Mouse (Mus musculus) adrenal gland, adult 2 months (tissue): ENCODE measurements around the gene Zfp986. TPM values are rescaled to one million over a fixed set of nuclear protein-coding genes. Genes with fewer than 3 reads are reported as not detected.
"Not testable (repeated sequence)": the region's sequence is repeated elsewhere in the genome, so short reads cannot be mapped to it uniquely, and the experiment has no call there.

Experiments used
- DNase-seq: peaks from one replicate; pipeline ENCODE4 v3.0.0; 2021
- long read RNA-seq: library from polyadenylated mRNA; stranded (forward); transcript quantifications from one replicate; pipeline ENCODE4 v2.0.0, GENCODE M21; 2021
- polyA plus RNA-seq: library from polyadenylated mRNA; depleted of rRNA; stranded (reverse); fragments of >200 nt; gene quantifications from 2 replicates; pipeline ENCODE4 v1.2.3, GENCODE M21; 2012; rRNA removed
- total RNA-seq, 2 experiments: library from RNA; stranded (reverse); gene quantifications; 2 replicates each; pipeline ENCODE4 v1.2.3; 2021

Gene Zfp986
- not detected for total RNA-seq
- polyA plus RNA-seq = not detected in 2 replicates
- long read RNA-seq = 0 reads

DNA sequence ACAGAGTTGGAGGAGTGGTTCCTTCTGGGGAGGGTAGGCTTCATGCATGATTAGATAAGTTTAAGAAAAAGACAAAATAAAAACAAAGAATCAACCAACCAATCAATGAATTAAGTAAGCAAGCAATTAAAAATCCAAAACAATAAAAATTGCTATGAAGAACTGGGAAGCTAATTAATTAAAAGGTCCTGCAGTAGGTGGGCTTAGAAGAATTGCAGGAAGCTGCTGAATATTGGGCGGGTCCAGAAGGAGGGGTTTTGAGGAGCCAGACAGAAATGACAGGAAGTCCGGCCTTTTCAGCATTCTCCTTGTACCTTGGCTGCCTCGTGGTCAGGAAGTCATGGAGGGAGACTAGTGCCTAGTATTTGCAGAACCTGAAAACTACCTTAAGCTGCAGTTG is at the start of gene Zfp986:
Gene Zfp986, plus strand, starts transcription at position 301 of the 400 bp plus-strand sequence.
- DNase-seq = not testable (repeated sequence)

DNA sequence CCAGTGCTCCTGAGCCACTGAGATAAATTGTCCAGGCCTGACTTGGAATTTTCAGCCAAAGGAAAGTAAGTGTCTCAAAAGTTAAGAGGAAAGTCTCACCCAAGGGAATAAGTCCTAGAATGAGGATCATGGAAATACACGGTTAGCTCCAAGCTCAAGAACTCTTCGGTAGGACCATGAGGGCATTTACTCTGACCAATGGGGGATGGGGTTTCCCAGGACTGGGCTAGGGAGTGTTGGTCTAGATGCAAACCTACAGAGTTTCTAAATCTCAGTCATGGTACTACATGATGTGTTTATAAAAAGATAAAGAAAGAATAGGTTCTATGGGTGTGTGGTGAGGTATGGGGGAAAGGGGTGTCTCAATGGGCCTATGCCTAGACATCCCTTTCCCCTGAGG is 48.6 kb upstream of the Zfp986 start:
- DNase-seq = not testable (repeated sequence)

DNA sequence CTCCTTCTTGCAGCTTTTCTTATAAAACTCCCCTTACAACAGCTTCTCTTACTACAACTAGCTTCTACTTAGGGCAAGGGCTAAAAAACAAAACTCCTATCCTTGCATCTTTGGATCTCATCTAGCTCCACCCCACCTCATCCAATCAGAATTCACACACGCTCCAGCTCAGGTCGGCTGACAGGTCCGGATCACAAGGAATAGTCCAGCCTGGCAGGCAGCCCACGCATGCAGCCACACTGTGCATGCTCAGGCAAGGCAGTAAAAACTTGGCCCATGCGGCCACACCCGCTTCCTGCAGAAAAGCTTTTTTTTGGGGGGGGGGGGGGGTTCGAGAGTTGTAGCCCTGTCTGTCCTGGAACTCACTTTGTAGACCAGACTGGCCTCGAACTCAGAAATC is 43.0 kb upstream of the Zfp986 start:
- not testable (repeated sequence) for DNase-seq

DNA sequence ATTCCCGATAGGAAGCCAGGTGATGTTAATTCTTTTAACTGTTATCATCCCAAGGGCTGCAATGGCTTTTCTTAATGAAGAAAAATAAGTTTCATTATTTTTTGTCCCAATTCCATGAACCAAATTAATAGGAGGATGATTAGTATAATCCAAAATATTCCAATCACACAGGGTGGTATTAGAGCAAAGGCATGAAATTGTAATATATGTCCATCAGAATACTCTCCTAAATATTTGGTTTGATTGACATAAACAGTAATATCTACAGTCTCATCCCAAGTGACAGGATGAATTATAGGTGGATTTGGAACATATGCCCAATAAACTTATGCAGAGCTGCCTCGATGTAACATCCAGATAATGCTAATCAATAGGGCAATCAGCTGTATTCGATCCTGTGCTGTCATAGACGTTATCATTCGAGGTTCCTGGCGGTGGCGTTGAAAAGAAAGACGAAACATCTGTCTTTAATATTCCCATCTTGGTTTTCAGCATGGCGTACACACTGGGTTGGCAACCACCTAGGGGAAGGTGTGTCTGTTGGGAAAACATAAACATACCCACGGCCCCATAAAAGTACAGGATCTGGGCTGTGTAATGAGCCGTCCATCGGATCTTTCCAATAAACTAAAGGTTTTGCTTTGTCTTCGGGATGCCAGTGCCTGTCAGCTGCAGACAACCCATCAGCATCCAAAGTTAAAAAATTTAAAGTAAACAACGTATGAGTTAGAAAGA is 37.1 kb upstream of the Zfp986 start:
- not testable (repeated sequence) for DNase-seq

- not testable (repeated sequence) for DNase-seq
Measured at GRCm38 (mm10) chr4:145836300-145836862, 32.2 kb upstream of the Zfp986 start.

GRCm38 (mm10) chr4:145836863-145837440 is 31.6 kb upstream of the Zfp986 start:
- DNase-seq = not testable (repeated sequence)

- not testable (repeated sequence) for DNase-seq
Measured at GRCm38 (mm10) chr4:145846793-145847192, 21.8 kb upstream of the Zfp986 start.

DNA sequence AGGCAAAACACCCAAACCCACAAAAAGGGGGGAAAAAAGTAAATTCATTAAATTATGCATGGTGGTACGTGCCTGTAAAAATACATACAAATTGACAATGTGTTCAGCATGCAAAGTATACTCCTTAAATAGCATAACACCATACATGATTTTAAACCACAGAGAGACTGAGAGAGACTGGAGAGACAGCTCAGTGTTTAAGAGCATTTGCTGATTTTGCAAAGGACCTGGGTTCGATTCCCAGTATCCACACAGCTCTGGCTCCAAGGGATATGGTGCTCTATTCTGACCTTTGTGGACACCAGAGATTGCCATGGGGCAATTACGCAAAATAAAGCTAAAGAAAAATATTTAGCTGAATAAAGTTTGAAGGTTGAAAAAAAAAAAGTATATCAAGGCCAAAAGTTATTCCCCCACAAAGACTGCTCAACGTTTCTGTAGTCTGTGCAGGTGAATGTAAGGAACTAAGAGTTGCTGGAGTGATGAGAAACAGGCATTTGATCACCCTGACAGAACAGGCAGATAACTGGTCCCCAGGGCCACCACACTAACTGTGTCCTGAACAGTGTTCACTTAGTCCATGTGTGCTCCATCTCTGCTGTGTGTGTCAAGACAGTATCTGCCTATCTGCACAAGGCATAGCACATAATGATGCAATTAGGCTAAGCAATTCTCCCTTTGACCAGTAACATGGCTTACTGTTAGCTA is 20.3 kb upstream of the Zfp986 start:
- DNase-seq = not testable (repeated sequence)

DNA sequence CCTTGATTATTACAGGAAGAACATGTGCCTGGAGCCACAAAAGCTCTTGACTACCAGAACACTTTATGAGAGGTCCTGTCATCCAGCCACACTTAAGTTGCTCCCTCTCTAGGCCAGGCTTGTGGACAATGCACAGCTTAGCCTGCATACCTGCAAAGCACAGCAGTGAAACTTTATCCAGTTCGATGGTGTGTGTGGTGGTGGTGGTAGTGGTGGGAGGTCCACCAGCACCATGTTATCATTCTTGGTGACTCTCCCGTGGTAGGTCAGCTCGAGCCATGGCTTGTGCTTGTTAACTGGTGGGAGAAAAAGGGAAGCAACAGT is 19.7 kb upstream of the Zfp986 start:
- DNase-seq = not testable (repeated sequence)

GRCm38 (mm10) chr4:145851421-145851820 is 17.2 kb upstream of the Zfp986 start:
- DNase-seq = not testable (repeated sequence)

DNA sequence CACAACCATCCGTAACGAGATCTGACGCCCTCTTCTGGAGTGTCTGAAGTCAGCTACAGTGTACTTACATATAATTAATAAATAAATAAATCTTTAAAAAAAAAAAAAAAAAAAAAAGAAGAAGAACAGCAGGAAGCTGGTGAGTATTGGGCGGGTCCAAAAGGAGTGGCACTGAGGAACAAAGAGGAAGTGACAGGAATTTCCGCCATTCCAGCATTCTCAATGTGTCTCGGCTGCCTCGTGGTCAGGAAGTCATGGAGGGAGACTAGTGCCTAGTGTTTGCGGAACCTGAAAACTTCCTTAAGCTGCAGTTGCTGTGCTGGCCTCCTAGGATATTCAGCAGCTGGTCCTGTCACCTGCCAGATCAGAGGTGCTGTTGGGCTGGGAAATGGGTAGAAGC is 4.7 kb upstream of the Zfp986 start:
- not testable (repeated sequence) for DNase-seq

Other genes starting within 250 kb of the Zfp986 start
- gene Zfp980, start 198.1 kb upstream of the Zfp986 start, total RNA-seq = under 1 TPM; 0.20 to 0.31 TPM
- not detected in 2 replicates for gene Zfp980, start 198.1 kb upstream of the Zfp986 start, polyA plus RNA-seq
- under 1 TPM in 1 of 2 experiments, not detected in 1; 0.14 TPM for gene Zfp987, start 228.5 kb downstream of the Zfp986 start, total RNA-seq
- not detected in 2 replicates for gene Zfp987, start 228.5 kb downstream of the Zfp986 start, polyA plus RNA-seq